Mouse (Mus musculus) G1E (cell line): ENCODE results near the gene Mpv17. TPM values are rescaled to one million over a fixed set of nuclear protein-coding genes. Genes with fewer than 3 reads are reported as not detected.

ENCODE experiments used
- ATAC-seq: 2 replicates; pipeline ENCODE4 v1.8.0; 2016; ENCODE audit warnings: mild to moderate bottlenecking; ENCODE audit not compliant: insufficient number of reproducible peaks, poor library complexity, low FRiP score, severe bottlenecking; ENCODE audit errors: extremely low read depth
- DNase-seq: peaks from one replicate; pipeline ENCODE4 v3.0.0; 2012; ENCODE audit warnings: low spot score
- H3K27me3 ChIP-seq: 2 replicates; pipeline ENCODE4 v1.6.1; 2012; ENCODE audit warnings: mild to moderate bottlenecking, low read length, inconsistent platforms; ENCODE audit not compliant: insufficient read depth
- H3K36me3 ChIP-seq: replicated peaks from 2 replicates; pipeline ENCODE3; 2012; ENCODE audit warnings: mild to moderate bottlenecking, inconsistent platforms
- H3K4me1 ChIP-seq: 2 replicates; pipeline ENCODE4 v1.6.1; 2012; ENCODE audit warnings: low read depth, low read length, inconsistent platforms, mixed read lengths; ENCODE audit not compliant: insufficient read depth
- H3K4me3 ChIP-seq: 2 replicates; pipeline ENCODE4 v1.5.1; 2012; ENCODE audit warnings: low read depth, mild to moderate bottlenecking, inconsistent platforms, low read length, moderate library complexity, mixed read lengths
- H3K9me3 ChIP-seq: replicated peaks from 2 replicates; pipeline ENCODE4 v1.6.1; 2012; ENCODE audit warnings: inconsistent platforms
- CTCF ChIP-seq: IDR thresholded peaks from 2 replicates; pipeline ENCODE4 v1.5.1; 2012; ENCODE audit warnings: low read depth, low read length, inconsistent platforms, mixed read lengths
- GATA1 ChIP-seq: IDR thresholded peaks from 2 replicates; pipeline ENCODE4 v1.6.1; 2012; ENCODE audit warnings: borderline replicate concordance, low read length, inconsistent platforms, mixed read lengths
- GATA2 ChIP-seq: IDR thresholded peaks from 2 replicates; pipeline ENCODE4 v1.6.1; 2012; ENCODE audit warnings: low read depth, low read length, inconsistent platforms, borderline replicate concordance
- POLR2AphosphoS5 ChIP-seq: IDR thresholded peaks from 2 replicates; pipeline ENCODE4 v1.6.1; 2012; ENCODE audit warnings: low read depth, low read length, inconsistent platforms; ENCODE audit not compliant: insufficient replicate concordance
- TAL1 ChIP-seq: conservative IDR thresholded peaks from 2 replicates; pipeline ENCODE4 v1.6.1; 2012; ENCODE audit warnings: low read depth, low read length, inconsistent platforms, mixed read lengths
- polyA plus RNA-seq: library from polyadenylated mRNA; stranded (reverse); fragments of >175 nt; gene quantifications from 2 replicates; pipeline ENCODE4 v1.2.3, GENCODE M21; 2012
- total RNA-seq, 2 experiments: library from RNA; stranded (forward) in 1 of 2; stranded (reverse) in 1 of 2; fragments of 200-1000 nt in 1 of 2; fragments of >200 nt in 1 of 2; fragmentation: Nextera tagmentation in 1 of 2; gene quantifications; 2 replicates each; pipeline ENCODE4 v1.2.3; 2014 to 2017

Mpv17 gene
- total and polyA plus RNA-seq, 3 experiments = 27.7 to 70.3 (median 56.6) TPM

- Histone ChIP-seq H3K27me3 (no peaks in the 10 kb centered on the region), H3K9me3 (no peaks in the 10 kb centered on the region), H3K4me1 (peaks cover 71% of the 10 kb centered on the region), H3K36me3 (peaks cover 76% of the 10 kb centered on the region), H3K4me3 (no peak overlapping the region; the same call in 1 of the 2 replicates)
- ATAC-seq (no peak), DNase-seq (no peak)
- no peak for TF ChIP-seq TAL1
- TF ChIP-seq GATA2 = no peak
- no peak for TF ChIP-seq POLR2AphosphoS5
- TF ChIP-seq GATA1 = no peak
These were observed 40.7 kb upstream of the Mpv17 start for GRCm38 (mm10) chr5:31194486-31195485.

DNA sequence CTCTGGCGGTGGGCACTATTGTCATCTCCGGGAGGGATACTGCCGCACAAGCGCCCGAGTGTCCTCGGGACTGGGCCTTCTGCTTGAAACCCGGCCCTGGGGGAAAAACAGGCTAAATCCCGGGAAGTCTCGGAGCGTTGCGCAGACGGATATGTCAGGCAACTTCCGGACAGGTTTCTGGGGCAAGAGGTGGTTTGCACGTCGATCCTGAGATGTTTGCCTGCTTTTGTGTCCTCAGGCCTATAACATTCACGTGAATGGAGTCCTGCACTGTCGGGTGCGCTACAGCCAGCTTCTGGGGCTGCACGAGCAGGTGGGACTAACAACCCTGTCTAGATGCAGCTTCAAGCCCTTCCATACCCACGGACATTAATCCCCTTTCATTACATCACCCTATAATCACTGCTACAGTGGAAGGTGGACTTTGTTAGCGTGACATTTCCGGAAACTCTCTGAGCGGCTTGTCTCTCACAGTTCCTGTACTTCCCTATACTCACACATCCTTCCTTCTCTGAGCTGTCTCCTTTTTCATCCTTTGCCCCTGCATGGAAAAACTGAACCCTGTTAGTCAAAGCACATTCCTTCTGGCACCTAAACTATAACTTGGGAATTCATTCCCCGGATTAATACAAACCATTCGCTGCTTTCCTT, 39.7 kb upstream of the Mpv17 start:
- Histone ChIP-seq H3K4me3 (peak overlapping the region; percentile 88), H3K27me3 (no peaks in the 10 kb centered on the region), H3K4me1 (peaks cover 61% of the 10 kb centered on the region), H3K9me3 (no peaks in the 10 kb centered on the region), H3K36me3 (peaks cover 74% of the 10 kb centered on the region)
- no peak for DNase-seq
- TF ChIP-seq CTCF (no peak), GATA1 (no peak), GATA2 (no peak), TAL1 (no peak), POLR2AphosphoS5 (no peak)
- no peak for ATAC-seq

DNA sequence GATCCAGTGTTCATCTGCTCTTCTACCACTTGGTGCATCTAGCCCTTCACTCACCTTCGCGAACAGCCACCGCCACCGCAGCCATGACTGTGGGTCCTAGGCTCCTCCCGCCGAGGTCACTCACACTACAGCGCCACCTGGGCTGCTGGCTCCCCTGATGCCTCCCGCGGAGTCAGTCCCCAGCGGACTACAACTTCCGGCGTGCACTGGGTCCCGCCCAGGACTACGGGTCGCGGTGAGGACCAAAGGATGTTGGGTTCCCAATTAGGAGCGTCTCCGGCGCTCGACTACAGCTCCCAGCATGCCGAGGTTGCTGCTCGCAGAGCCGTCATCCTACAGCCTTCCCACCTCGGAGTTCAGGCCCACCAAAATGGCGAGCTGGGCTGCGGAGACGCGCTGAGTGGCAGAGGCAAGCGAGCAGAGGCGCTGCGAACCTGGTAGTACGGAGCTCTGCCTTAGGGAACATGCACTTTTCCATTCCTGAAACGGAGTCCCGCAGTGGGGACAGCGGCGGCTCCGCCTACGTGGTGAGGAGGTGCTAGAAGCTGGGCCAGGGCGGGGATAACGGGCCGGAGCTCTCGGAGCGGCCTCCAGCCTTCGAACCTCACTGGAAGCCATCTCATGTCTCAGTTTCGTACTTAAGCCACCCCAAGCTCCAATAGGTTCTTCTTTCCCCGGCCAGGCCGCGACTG, 39.0 kb upstream of the Mpv17 start, which contains the start of the genes Snx17 and Eif2b4:
Snx17 (plus strand) TSS at position 289 of the 692 bp plus-strand sequence.
Eif2b4 (minus strand) TSS at position 492 of the 692 bp plus-strand sequence.
- TF ChIP-seq POLR2AphosphoS5 (no peak), CTCF (no peak), GATA2 (no peak), TAL1 (no peak)
- H3K27me3 ChIP-seq = no peaks in the 10 kb centered on the region
- DNase-seq (peak; percentile 86), ATAC-seq (peak; percentile 89)
- H3K36me3 ChIP-seq = peaks cover 74% of the 10 kb centered on the region
- no peaks in the 10 kb centered on the region for H3K9me3 ChIP-seq
- H3K4me1 ChIP-seq = peaks cover 55% of the 10 kb centered on the region
- peak within 1 kb of the TSS; percentile 88 for H3K4me3 ChIP-seq

DNA sequence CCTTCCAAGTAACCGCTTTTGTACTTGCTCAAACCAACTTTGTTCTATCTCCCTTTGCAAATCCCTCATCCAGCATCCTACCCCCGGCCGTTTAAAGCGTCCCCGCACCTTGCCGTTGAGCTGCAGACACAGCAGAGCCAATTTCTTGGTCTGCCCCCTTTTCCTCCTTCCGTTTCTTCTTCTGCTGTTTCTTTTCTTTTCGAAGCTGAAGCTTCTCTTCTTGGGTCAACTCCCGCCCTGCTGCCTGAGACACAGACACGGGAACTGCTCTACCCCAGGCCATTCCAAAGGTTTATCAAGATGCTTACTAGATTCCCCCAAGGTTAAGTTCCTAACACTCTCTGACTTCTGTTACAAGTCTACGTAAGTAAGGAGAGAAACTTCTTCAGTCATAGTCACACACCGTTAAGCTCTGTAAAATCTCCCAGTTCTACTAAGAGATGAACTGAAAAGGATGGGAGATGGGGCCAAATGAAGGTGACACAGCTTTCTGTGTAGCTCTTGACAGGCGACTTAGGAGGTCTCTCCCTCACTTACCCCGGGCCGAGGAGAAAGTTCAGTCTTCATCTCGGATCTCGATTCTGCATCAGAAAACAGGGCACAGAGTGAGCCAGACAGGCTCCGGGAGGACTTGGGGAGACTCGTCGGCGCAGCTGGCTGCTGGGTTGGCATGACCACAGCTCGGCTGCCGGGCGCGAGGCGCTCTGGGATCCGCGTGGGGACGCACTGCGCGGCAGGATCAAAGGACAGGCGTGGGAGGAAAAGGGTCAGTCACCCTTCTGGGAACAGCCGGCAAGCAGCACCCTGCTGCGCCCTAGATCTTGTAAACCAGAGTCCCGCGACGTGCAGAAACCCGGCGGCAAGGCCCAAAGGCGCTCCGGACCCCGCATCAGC, 38.2 kb upstream of the Mpv17 start:
- TF ChIP-seq GATA1 = no peak
- no peak for TF ChIP-seq POLR2AphosphoS5
- TF ChIP-seq CTCF = no peak
- TF ChIP-seq TAL1 = no peak
- TF ChIP-seq GATA2 = no peak
- DNase-seq (no peak), ATAC-seq (no peak)
- peak overlapping the region; percentile 88 for H3K4me3 ChIP-seq
- no peaks in the 10 kb centered on the region for H3K9me3 ChIP-seq
- H3K36me3 ChIP-seq = peaks cover 74% of the 10 kb centered on the region
- no peaks in the 10 kb centered on the region for H3K27me3 ChIP-seq
- H3K4me1 ChIP-seq = peaks cover 47% of the 10 kb centered on the region

DNA sequence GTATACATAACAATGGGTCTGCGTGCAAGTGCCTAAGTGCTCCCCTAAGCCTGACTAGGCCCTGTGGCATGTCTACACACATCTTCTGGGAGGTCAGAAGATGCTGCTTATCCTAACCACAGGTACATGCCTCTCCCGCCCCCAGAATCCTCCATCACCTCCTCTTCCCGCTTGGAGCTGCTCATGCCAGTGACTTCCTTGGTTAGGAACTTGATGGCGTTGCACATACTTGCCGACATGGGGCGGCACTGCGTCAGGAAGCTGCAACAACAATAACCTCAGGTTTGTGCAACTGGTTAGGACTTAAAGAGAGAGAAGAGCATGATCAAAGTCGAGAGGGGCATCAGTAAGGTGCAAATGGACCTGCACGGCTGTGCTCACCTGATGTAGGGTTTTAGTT, 36.1 kb upstream of the Mpv17 start:
- no peak for ATAC-seq
- H3K36me3 ChIP-seq = peaks cover 64% of the 10 kb centered on the region

More for the DNA sequence above, 36.1 kb upstream of the Mpv17 start:
- TF ChIP-seq GATA1 (no peak), GATA2 (no peak)
- no peak for DNase-seq
- no peaks in the 10 kb centered on the region for H3K9me3 ChIP-seq
- no peaks in the 10 kb centered on the region for H3K27me3 ChIP-seq
- H3K4me3 ChIP-seq = no peak overlapping the region
- H3K4me1 ChIP-seq = peaks cover 32% of the 10 kb centered on the region
